Mouse (Mus musculus) large intestine, adult 2 months (tissue): Measurements from ENCODE around the gene Cda. TPM values are rescaled to one million over a fixed set of nuclear protein-coding genes. Genes with fewer than 3 reads are reported as not detected.

Experiments used
- DNase-seq: peaks from one replicate; pipeline ENCODE4 v3.0.0-alpha.2; 2012; ENCODE audit warnings: low read depth, low spot score
- WGBS: fragments of 180-500 bp; shearing (Covaris S2); methylation state at CpG from one replicate; pipeline ENCODE4 v1.1.7; 2018; 5-methylcytosine and 5-hydroxymethylcytosine counted together
- polyA plus RNA-seq: library from polyadenylated mRNA; depleted of rRNA; stranded (reverse); fragments of >200 nt; gene quantifications from 2 replicates; pipeline ENCODE4 v1.2.3, GENCODE M21; 2012

The Cda gene
- polyA plus RNA-seq, 1 experiment = 63.1 TPM

- WGBS = 74% methylated on average over 9 of the region's 9 CpGs
Measured at GRCm38 (mm10) chr4:138315781-138316180, 52.0 kb downstream of the Cda start.

GRCm38 (mm10) chr4:138313795-138314194 lies 54.0 kb downstream of the Cda start:
- no peak for DNase-seq
- 89% methylated on average over 4 of the region's 4 CpGs for WGBS

More at GRCm38 (mm10) chr4:138315781-138316180, 52.0 kb downstream of the Cda start:
- no peak for DNase-seq

- no peak for DNase-seq
- 83% methylated on average over 11 of the region's 11 CpGs for WGBS
Measured at GRCm38 (mm10) chr4:138313021-138313420, 54.8 kb downstream of the Cda start.

GRCm38 (mm10) chr4:138312105-138312504 lies 55.7 kb downstream of the Cda start:
- DNase-seq = no peak
- WGBS = 92% methylated on average over 3 of the region's 3 CpGs

GRCm38 (mm10) chr4:138311595-138311994 lies 56.2 kb downstream of the Cda start:
- 40% methylated on average over 8 of the region's 8 CpGs for WGBS
- no peak for DNase-seq

GRCm38 (mm10) chr4:138310311-138310910 lies 57.4 kb downstream of the Cda start:
- 87% methylated on average over 19 of the region's 19 CpGs for WGBS
- DNase-seq = no peak

GRCm38 (mm10) chr4:138307739-138308138 lies 60.1 kb downstream of the Cda start:
- 38% methylated on average over 12 of the region's 12 CpGs for WGBS
- DNase-seq = no peak

GRCm38 (mm10) chr4:138307025-138307424 lies 60.8 kb downstream of the Cda start:
- no peak for DNase-seq
- WGBS = 74% methylated on average over 3 of the region's 3 CpGs

GRCm38 (mm10) chr4:138304340-138305104 lies 63.3 kb downstream of the Cda start, which contains the start of gene Ddost:
Gene Ddost (plus strand): TSS chr4:138304730.
- peak; percentile 98 for DNase-seq
- under 1% methylated on average over 64 of the region's 64 CpGs for WGBS

GRCm38 (mm10) chr4:138303742-138304141 lies 64.0 kb downstream of the Cda start:
- no peak for DNase-seq
- 5% methylated on average over 18 of the region's 18 CpGs for WGBS

- DNase-seq = no peak
- WGBS = 84% methylated on average over 3 of the region's 3 CpGs
Measured at GRCm38 (mm10) chr4:138303011-138303410, 64.8 kb downstream of the Cda start.

GRCm38 (mm10) chr4:138301271-138301780 lies 66.5 kb downstream of the Cda start:
- no peak for DNase-seq
- 89% methylated on average over 10 of the region's 10 CpGs for WGBS

GRCm38 (mm10) chr4:138293949-138294550 lies 73.7 kb downstream of the Cda start:
- WGBS = 86% methylated on average over 11 of the region's 14 CpGs
- DNase-seq = no peak

- 83% methylated on average over 18 of the region's 18 CpGs for WGBS
- DNase-seq = no peak
Measured at GRCm38 (mm10) chr4:138293261-138293948, 74.4 kb downstream of the Cda start.

GRCm38 (mm10) chr4:138292028-138292427 lies 75.8 kb downstream of the Cda start:
- no peak for DNase-seq
- WGBS = 71% methylated on average over 13 of the region's 13 CpGs

- no peak for DNase-seq
- WGBS = 76% methylated on average over 7 of the region's 7 CpGs
Measured at GRCm38 (mm10) chr4:138288691-138289090, 79.1 kb downstream of the Cda start.
